Mouse (Mus musculus) ES-E14 (cell line): ENCODE results near the gene Foxp4.

Experiments
- CHD2 ChIP-seq: IDR thresholded peaks from 2 replicates; pipeline ENCODE4 v1.6.1; 2014; ENCODE audit warnings: mild to moderate bottlenecking, low read depth, low read length, inconsistent platforms
- HCFC1 ChIP-seq: IDR thresholded peaks from 2 replicates; pipeline ENCODE4 v1.6.1; 2012; ENCODE audit warnings: low read length, inconsistent platforms, borderline replicate concordance; ENCODE audit not compliant: insufficient read depth
- MAFK ChIP-seq: IDR thresholded peaks from 2 replicates; pipeline ENCODE4 v1.6.1; 2014; ENCODE audit warnings: mild to moderate bottlenecking, low read depth, low read length, inconsistent platforms; ENCODE audit not compliant: insufficient read depth
- ZC3H11A ChIP-seq: IDR thresholded peaks from 2 replicates; pipeline ENCODE4 v1.6.1; 2012; ENCODE audit warnings: low read depth, mild to moderate bottlenecking, inconsistent platforms, low read length, borderline replicate concordance
- ZNF384 ChIP-seq: IDR thresholded peaks from 2 replicates; pipeline ENCODE4 v1.6.1; 2012; ENCODE audit warnings: low read depth, low read length, inconsistent platforms

- TF ChIP-seq ZC3H11A (no peak), CHD2 (no peak), ZNF384 (no peak), MAFK (no peak), HCFC1 (no peak)
Measured at GRCm38 (mm10) chr17:47881330-47881729, 43.1 kb downstream of the Foxp4 start.
